Mouse (Mus musculus) spleen, adult 2 months (tissue): ENCODE data around the gene Gtpbp8.

Experiments
- CTCF ChIP-seq: fragments of 200-500 bp; IDR thresholded peaks from 2 replicates; pipeline ENCODE4 v1.5.1; 2011; ENCODE audit warnings: mild to moderate bottlenecking, inconsistent platforms; ENCODE audit not compliant: insufficient read depth, insufficient read length, insufficient replicate concordance; ENCODE audit errors: extremely low read depth
- POLR2A ChIP-seq: fragments of 200-500 bp; IDR thresholded peaks from 2 replicates; pipeline ENCODE4 v1.6.1; 2011; ENCODE audit warnings: low read depth, low read length, inconsistent platforms

- TF ChIP-seq POLR2A (no peak), CTCF (no peak)
Observed at GRCm38 (mm10) chr16:44773673-44774072, 27.5 kb upstream of the Gtpbp8 start.
